Mouse (Mus musculus): ENCODE measurements around the gene Stra8.

GRCm38 (mm10) chr6:34939451-34939850 lies 19.5 kb downstream of the Stra8 start:
- no peak for TF ChIP-seq CTCF (IDR thresholded peaks at IDR 0.05; ENCODE audit: borderline replicate concordance, insufficient read depth, low read depth, low read length)
- no peak for TF ChIP-seq POLR2A (IDR thresholded peaks at IDR 0.05; ENCODE audit: borderline replicate concordance, insufficient read depth, low read length)
